Mouse (Mus musculus): ENCODE data around the gene H2-D1.
"Not testable (repeated sequence)": the region's sequence is repeated elsewhere in the genome, so short reads cannot be mapped to it uniquely, and the experiment has no call there.

The H2-D1 gene

GRCm38 (mm10) chr17:35304921-35305320, 42.4 kb downstream of the H2-D1 start:
- DNase-seq, result not testable (repeated sequence)
